Mouse (Mus musculus) CH12.LX (cell line): ENCODE results near the gene Epha5. TPM values are rescaled to one million over a fixed set of nuclear protein-coding genes. Genes with fewer than 3 reads are reported as not detected.

Source experiments
- DNase-seq: peaks from one replicate; pipeline ENCODE4 v3.0.0-alpha.2; 2013; ENCODE audit errors: extremely low read depth
- H3K27ac ChIP-seq: 2 replicates; pipeline ENCODE4 v1.5.1; 2012; ENCODE audit warnings: low read depth, mild to moderate bottlenecking, control low read depth, moderate library complexity; ENCODE audit not compliant: insufficient read depth
- H3K27me3 ChIP-seq: replicated peaks from 2 replicates; pipeline ENCODE3; 2012; ENCODE audit warnings: inconsistent platforms
- H3K36me3 ChIP-seq, 2 experiments: replicated peaks in 1 of 2; 2 replicates each; pipeline versions ENCODE3 to v1.6.1; 2012; ENCODE audit warnings: inconsistent platforms in 1 of 2, low read length in 1 of 2, mild to moderate bottlenecking in 1 of 2, mixed read lengths in 1 of 2, moderate library complexity in 1 of 2; ENCODE audit not compliant: control insufficient read depth in 1 of 2, insufficient read depth in 1 of 2
- H3K4me1 ChIP-seq, 2 experiments: 2 replicates each; pipeline ENCODE4 v1.6.1; 2012; ENCODE audit warnings: inconsistent platforms in 1 of 2, moderate library complexity in 1 of 2; ENCODE audit not compliant: insufficient read depth in 2 of 2, control insufficient read depth in 1 of 2
- H3K4me2 ChIP-seq: 2 replicates; pipeline ENCODE4 v1.6.1; 2012; ENCODE audit warnings: low read depth, mild to moderate bottlenecking, control low read depth; ENCODE audit not compliant: poor library complexity, insufficient read depth, severe bottlenecking
- H3K4me3 ChIP-seq, 3 experiments: fragments of 150-350 bp in 1 of 3; sonication (generic) in 1 of 3; replicated peaks in 1 of 3; 2 replicates each; pipeline versions ENCODE3 to v1.5.1; 2011 to 2012; ENCODE audit warnings: low read depth in 2 of 3, low read length in 2 of 3, mild to moderate bottlenecking in 2 of 3, moderate library complexity in 2 of 3, control low read depth in 1 of 3, improper control_type of control experiment in 1 of 3, inconsistent platforms in 1 of 3, mixed read lengths in 1 of 3; ENCODE audit not compliant: poor library complexity in 1 of 3
- H3K79me2 ChIP-seq: replicated peaks from 2 replicates; pipeline ENCODE4 v1.6.1; 2012; ENCODE audit warnings: mild to moderate bottlenecking, moderate library complexity; ENCODE audit not compliant: control insufficient read depth, poor library complexity, insufficient read depth, severe bottlenecking; ENCODE audit errors: extremely low read depth
- H3K9ac ChIP-seq: 2 replicates; pipeline ENCODE4 v1.6.1; 2012; ENCODE audit warnings: low read depth, mild to moderate bottlenecking, control low read depth, moderate library complexity; ENCODE audit not compliant: insufficient read depth
- H3K9me3 ChIP-seq: replicated peaks from 2 replicates; pipeline ENCODE3; 2012; ENCODE audit warnings: low read length, inconsistent platforms, mixed read lengths
- E2F4 ChIP-seq: IDR thresholded peaks from 2 replicates; pipeline ENCODE4 v1.6.1; 2011; ENCODE audit warnings: low read depth, low read length, improper control_type of control experiment; ENCODE audit not compliant: insufficient replicate concordance
- EP300 ChIP-seq: IDR thresholded peaks from 2 replicates; pipeline ENCODE4 v1.6.1; 2011; ENCODE audit warnings: low read length, improper control_type of control experiment
- ETS1 ChIP-seq: conservative IDR thresholded peaks from 2 replicates; pipeline ENCODE4 v1.6.1; 2012; ENCODE audit warnings: low read depth, mild to moderate bottlenecking, inconsistent platforms, low read length, improper control_type of control experiment, moderate library complexity
- IRF4 ChIP-seq: IDR thresholded peaks from 2 replicates; pipeline ENCODE4 v1.6.1; 2014; ENCODE audit warnings: low read depth, mild to moderate bottlenecking, inconsistent platforms, low read length, improper control_type of control experiment
- KAT2A ChIP-seq: IDR thresholded peaks from 2 replicates; pipeline ENCODE4 v1.6.1; 2012; ENCODE audit warnings: low read length, improper control_type of control experiment, inconsistent platforms; ENCODE audit not compliant: insufficient replicate concordance
- MAFK ChIP-seq: IDR thresholded peaks from 2 replicates; pipeline ENCODE4 v1.6.1; 2011; ENCODE audit warnings: low read length, improper control_type of control experiment; ENCODE audit not compliant: insufficient replicate concordance
- MAX ChIP-seq: IDR thresholded peaks from 2 replicates; pipeline ENCODE4 v1.6.1; 2011; ENCODE audit warnings: low read length, improper control_type of control experiment
- MXI1 ChIP-seq: IDR thresholded peaks from 2 replicates; pipeline ENCODE4 v1.6.1; 2011; ENCODE audit warnings: mild to moderate bottlenecking, low read depth, low read length, improper control_type of control experiment
- MYC ChIP-seq: IDR thresholded peaks from 2 replicates; pipeline ENCODE4 v1.6.1; 2011; ENCODE audit warnings: low read depth, mild to moderate bottlenecking, improper control_type of control experiment, low read length
- NELFE ChIP-seq: IDR thresholded peaks from 2 replicates; pipeline ENCODE4 v1.6.1; 2011; ENCODE audit warnings: low read depth, low read length, improper control_type of control experiment
- NRF1 ChIP-seq: IDR thresholded peaks from 2 replicates; pipeline ENCODE4 v1.6.1; 2014; ENCODE audit warnings: low read depth, mild to moderate bottlenecking, inconsistent platforms, low read length, improper control_type of control experiment, moderate library complexity
- PAX5 ChIP-seq: IDR thresholded peaks from 2 replicates; pipeline ENCODE4 v1.6.1; 2012; ENCODE audit warnings: low read length, inconsistent platforms, mixed read lengths
- SIN3A ChIP-seq: IDR thresholded peaks from 2 replicates; pipeline ENCODE4 v1.6.1; 2012; ENCODE audit warnings: low read length, improper control_type of control experiment, inconsistent platforms
- TCF12 ChIP-seq: IDR thresholded peaks from 2 replicates; pipeline ENCODE4 v1.6.1; 2014; ENCODE audit warnings: low read depth, mild to moderate bottlenecking, inconsistent platforms, low read length, improper control_type of control experiment
- ZC3H11A ChIP-seq: IDR thresholded peaks from 2 replicates; pipeline ENCODE4 v1.6.1; 2012; ENCODE audit warnings: low read depth, mild to moderate bottlenecking, inconsistent platforms, low read length, improper control_type of control experiment
- ZKSCAN1 ChIP-seq: IDR thresholded peaks from 2 replicates; pipeline ENCODE4 v1.6.1; 2012; ENCODE audit warnings: low read depth, inconsistent platforms, low read length, improper control_type of control experiment, borderline replicate concordance
- ZMIZ1 ChIP-seq: IDR thresholded peaks from 2 replicates; pipeline ENCODE4 v1.6.1; 2012; ENCODE audit warnings: low read depth, mild to moderate bottlenecking, inconsistent platforms, low read length, improper control_type of control experiment
- dilution Hi-C: fragments of 300-500 bp; cut with MboI; formaldehyde crosslinking; loops from 2 replicates; pipeline ENCODE4 v1.14.3; 2020; ENCODE audit warnings: low sequenced_read_pairs; ENCODE audit not compliant: extremely low pct_unique_long_range_greater_than_20kb, extremely low pct_ligation_motif_present
- in situ Hi-C: fragments of 300-500 bp; cut with MboI; formaldehyde crosslinking; loops from 3 replicates; pipeline ENCODE4 v1.14.3; 2019; ENCODE audit warnings: low sequenced_read_pairs, low pct_ligation_motif_present, low pct_unique_long_range_greater_than_20kb, mixed read lengths
- polyA plus RNA-seq: library from polyadenylated mRNA; unstranded; fragments of >175 nt; gene quantifications from 2 replicates; pipeline ENCODE4 v1.2.1, GENCODE M21; 2012; ENCODE audit warnings: low read depth; ENCODE audit not compliant: insufficient read length
- total RNA-seq, 2 experiments: library from RNA; depleted of rRNA; stranded (reverse); fragments of 300-350 nt in 1 of 2; fragments of >200 nt in 1 of 2; gene quantifications; 2 replicates each; pipeline ENCODE4 v1.2.3; 2012 to 2014

Epha5 gene
- total and polyA plus RNA-seq, 3 experiments = not detected

- no peak for TF ChIP-seq NELFE
- TF ChIP-seq EP300 = no peak
- TF ChIP-seq PAX5 = no peak
- no peak for TF ChIP-seq MXI1
- TF ChIP-seq IRF4 = no peak
- no peak for TF ChIP-seq MAX
- no peak for TF ChIP-seq TCF12
- no peak for TF ChIP-seq E2F4
- no peak for TF ChIP-seq NRF1
- no peak for TF ChIP-seq SIN3A
- TF ChIP-seq MAFK = no peak
- no peak for TF ChIP-seq ETS1
- no peak for TF ChIP-seq KAT2A
- no peak for TF ChIP-seq ZMIZ1
- no peak for TF ChIP-seq MYC
- Histone ChIP-seq H3K4me2 (no peak overlapping the region), H3K79me2 (no peaks in the 10 kb centered on the region), H3K9ac (no peak overlapping the region), H3K4me3 (no peak overlapping the region), H3K27ac (no peak overlapping the region), H3K36me3 (no peaks in the 10 kb centered on the region), H3K4me1 (no peaks in the 10 kb centered on the region), H3K9me3 (peaks cover 17% of the 10 kb centered on the region), H3K27me3 (no peaks in the 10 kb centered on the region)
- in situ Hi-C loops (no loop called here), dilution Hi-C loops (no loop called here)
- DNase-seq = no peak
These were observed 81.2 kb downstream of the Epha5 start for GRCm38 (mm10) chr5:84335834-84336465.

- no peak for DNase-seq
These were observed 82.7 kb downstream of the Epha5 start for GRCm38 (mm10) chr5:84334481-84334880.

More at GRCm38 (mm10) chr5:84334481-84334880, 82.7 kb downstream of the Epha5 start:
- Histone ChIP-seq H3K27ac (no peak overlapping the region), H3K27me3 (no peaks in the 10 kb centered on the region), H3K4me2 (no peak overlapping the region), H3K9me3 (peaks cover 19% of the 10 kb centered on the region), H3K4me3 (no peak overlapping the region), H3K9ac (no peak overlapping the region), H3K79me2 (no peaks in the 10 kb centered on the region), H3K4me1 (no peaks in the 10 kb centered on the region), H3K36me3 (no peaks in the 10 kb centered on the region)
- in situ Hi-C loops = no loop called here
- TF ChIP-seq ZC3H11A = no peak
- TF ChIP-seq ZKSCAN1 = no peak
- dilution Hi-C loops = no loop called here
